Mouse (Mus musculus): ENCODE results near the gene Rps15a. TPM values are rescaled to one million over a fixed set of nuclear protein-coding genes. Genes with fewer than 3 reads are reported as not detected.
A peak's percentile ranks its signal among the peaks of the same experiment; 100 is the strongest.

Rps15a gene
- polyA plus RNA-seq, 1 experiment from 2014 or later = 325 TPM

GRCm38 (mm10) chr7:118129430-118130041 lies 13.5 kb upstream of the Rps15a start, which contains the start of gene Arl6ip1:
Gene Arl6ip1 (minus strand): TSS chr7:118129662.
- Histone ChIP-seq H3K9ac (ENCODE audit: low read depth, low read length) (peak within 1 kb of the TSS; percentile 87), H3K4me1 (ENCODE audit: control insufficient read depth, insufficient read depth, low read length) (peaks cover 30% of the 10 kb centered on the region), H3K4me3 (ENCODE audit: low read depth, low read length) (peak within 1 kb of the TSS; percentile 78), H3K4me2 (ENCODE audit: low read length) (peak within 1 kb of the TSS; percentile 87), H3K27me3 (ENCODE audit: control insufficient read depth, insufficient read depth, low read depth, low read length) (no peaks in the 10 kb centered on the region), H3K36me3 (ENCODE audit: control insufficient read depth, insufficient read depth, low read length) (no peaks in the 10 kb centered on the region), H3K27ac (ENCODE audit: low read length) (peak within 1 kb of the TSS; percentile 85), H3K9me3 (replicated peaks; ENCODE audit: control insufficient read depth, low read length, poor library complexity, severe bottlenecking) (no peaks in the 10 kb centered on the region)
- WGBS = under 1% methylated on average over 39 of the region's 39 CpGs
- peak; percentile 99 for ATAC-seq

GRCm38 (mm10) chr7:118128925-118129429 lies 13.0 kb upstream of the Rps15a start:
- H3K9me3 ChIP-seq (replicated peaks; ENCODE audit: control insufficient read depth, low read length, poor library complexity, severe bottlenecking) = no peaks in the 10 kb centered on the region
- H3K36me3 ChIP-seq (ENCODE audit: control insufficient read depth, insufficient read depth, low read length) = 0 out of 2 replicates have a peak, but pooled peaks cover 3% of the 10 kb centered on the region
- peak overlapping the region; percentile 87 for H3K4me2 ChIP-seq (ENCODE audit: low read length)
- under 1% methylated on average over 21 of the region's 21 CpGs for WGBS
- peaks cover 30% of the 10 kb centered on the region for H3K4me1 ChIP-seq (ENCODE audit: control insufficient read depth, insufficient read depth, low read length)
- no peaks in the 10 kb centered on the region for H3K27me3 ChIP-seq (ENCODE audit: control insufficient read depth, insufficient read depth, low read depth, low read length)
- H3K27ac ChIP-seq (ENCODE audit: low read length) = peak overlapping the region; percentile 83
- peak overlapping the region; percentile 87 for H3K9ac ChIP-seq (ENCODE audit: low read depth, low read length)
- ATAC-seq = peak; percentile 83
- H3K4me3 ChIP-seq (ENCODE audit: low read depth, low read length) = peak overlapping the region; percentile 78

DNA sequence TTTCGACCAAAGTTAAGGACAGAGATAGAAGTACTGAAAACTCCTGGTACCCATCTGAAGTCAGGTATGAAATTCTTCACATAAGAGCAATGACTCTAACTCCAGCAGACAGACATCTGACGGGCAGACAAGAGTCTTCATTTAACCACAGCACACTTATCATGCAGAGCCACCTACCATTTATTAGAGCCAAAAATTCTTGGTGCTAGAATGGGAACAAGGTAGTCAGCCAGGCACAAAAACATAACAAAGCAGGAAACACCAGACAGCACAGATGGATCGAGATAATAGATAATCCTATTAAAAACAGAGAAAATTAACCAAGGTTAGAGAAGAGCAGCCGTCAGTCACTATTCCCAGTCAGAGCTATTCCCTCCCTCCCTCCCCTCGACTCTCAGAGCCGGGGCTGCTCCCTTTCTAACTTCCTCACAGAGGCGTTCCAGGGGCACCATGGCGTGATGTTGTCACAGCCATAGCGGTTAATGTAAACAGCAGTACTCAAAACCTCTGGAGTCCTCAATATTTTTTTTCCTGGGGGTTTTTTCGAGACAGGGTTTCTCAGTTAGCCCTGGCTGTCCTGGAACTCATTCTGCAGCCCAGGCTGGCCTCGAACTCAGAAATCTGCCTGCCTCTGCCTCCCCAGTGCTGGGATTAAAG lies 10.4 kb upstream of the Rps15a start:
- 67% methylated on average over 11 of the region's 11 CpGs for WGBS
- no peak overlapping the region for H3K4me2 ChIP-seq (ENCODE audit: low read length)

GRCm38 (mm10) chr7:118125736-118126135 lies 9.7 kb upstream of the Rps15a start:
- Histone ChIP-seq H3K36me3 (ENCODE audit: control insufficient read depth, insufficient read depth, low read length) (peaks cover 10% of the 10 kb centered on the region), H3K9me3 (replicated peaks; ENCODE audit: control insufficient read depth, low read length, poor library complexity, severe bottlenecking) (no peaks in the 10 kb centered on the region), H3K4me2 (ENCODE audit: low read length) (no peak overlapping the region), H3K27me3 (ENCODE audit: control insufficient read depth, insufficient read depth, low read depth, low read length) (no peaks in the 10 kb centered on the region), H3K27ac (ENCODE audit: low read length) (no peak overlapping the region), H3K4me1 (ENCODE audit: control insufficient read depth, insufficient read depth, low read length) (peaks cover 30% of the 10 kb centered on the region), H3K4me3 (ENCODE audit: low read depth, low read length) (no peak overlapping the region), H3K9ac (ENCODE audit: low read depth, low read length) (no peak overlapping the region)
- no peak for ATAC-seq

More for the DNA sequence above, 10.4 kb upstream of the Rps15a start:
- Histone ChIP-seq H3K27me3 (ENCODE audit: control insufficient read depth, insufficient read depth, low read depth, low read length) (no peaks in the 10 kb centered on the region), H3K9ac (ENCODE audit: low read depth, low read length) (no peak overlapping the region), H3K4me1 (ENCODE audit: control insufficient read depth, insufficient read depth, low read length) (peaks cover 30% of the 10 kb centered on the region), H3K4me3 (ENCODE audit: low read depth, low read length) (no peak overlapping the region), H3K36me3 (ENCODE audit: control insufficient read depth, insufficient read depth, low read length) (peaks cover 10% of the 10 kb centered on the region), H3K27ac (ENCODE audit: low read length) (no peak overlapping the region), H3K9me3 (replicated peaks; ENCODE audit: control insufficient read depth, low read length, poor library complexity, severe bottlenecking) (no peaks in the 10 kb centered on the region)
- no peak for ATAC-seq

DNA sequence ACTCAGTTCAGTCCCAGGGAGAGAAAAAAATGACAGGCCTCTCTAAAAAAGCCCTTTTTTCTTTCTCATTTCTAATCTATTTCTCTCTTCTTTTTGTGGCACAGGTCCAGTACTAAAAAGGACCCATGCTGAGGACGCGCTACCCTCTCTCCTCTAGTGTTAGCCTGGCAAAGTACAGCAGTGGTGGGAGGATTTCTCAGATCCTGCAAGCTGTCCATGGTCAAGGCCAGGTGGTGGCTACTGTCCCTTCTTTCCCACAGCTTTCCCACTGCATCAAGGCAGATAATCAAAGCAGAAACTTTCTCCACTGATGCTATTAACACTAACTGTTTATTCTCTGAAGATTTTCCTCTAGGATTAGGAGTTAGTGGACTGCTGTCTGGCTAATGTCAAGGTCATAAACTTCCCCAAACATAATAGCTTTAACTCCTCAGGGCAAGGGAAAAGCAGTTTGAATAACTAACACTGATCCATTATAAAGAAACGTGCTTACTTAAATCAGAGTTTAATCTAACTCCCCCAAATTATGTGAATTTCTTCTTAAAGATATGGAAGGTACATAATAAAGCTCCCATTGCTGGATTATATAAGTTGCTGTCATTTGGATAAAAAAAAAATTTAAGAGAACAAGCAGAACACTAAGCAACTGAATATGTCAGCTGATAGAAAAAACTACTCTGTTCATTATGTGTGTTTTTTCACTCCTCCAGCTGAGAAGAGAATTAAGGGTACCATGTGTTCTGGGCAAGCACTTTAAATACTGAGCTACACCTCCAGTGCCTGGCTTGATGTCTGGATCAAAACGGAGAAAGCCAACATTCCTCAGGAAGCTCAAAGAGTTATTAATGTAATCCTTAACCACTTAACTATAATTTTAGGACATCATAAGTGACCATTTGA lies 7.8 kb upstream of the Rps15a start:
- Histone ChIP-seq H3K4me3 (ENCODE audit: low read depth, low read length) (no peak overlapping the region), H3K4me1 (ENCODE audit: control insufficient read depth, insufficient read depth, low read length) (peaks cover 23% of the 10 kb centered on the region), H3K27ac (ENCODE audit: low read length) (no peak overlapping the region), H3K9ac (ENCODE audit: low read depth, low read length) (no peak overlapping the region), H3K27me3 (ENCODE audit: control insufficient read depth, insufficient read depth, low read depth, low read length) (no peaks in the 10 kb centered on the region), H3K36me3 (ENCODE audit: control insufficient read depth, insufficient read depth, low read length) (peaks cover 10% of the 10 kb centered on the region), H3K9me3 (replicated peaks; ENCODE audit: control insufficient read depth, low read length, poor library complexity, severe bottlenecking) (no peaks in the 10 kb centered on the region), H3K4me2 (ENCODE audit: low read length) (no peak overlapping the region)
- ATAC-seq = no peak
- 89% methylated on average over 4 of the region's 4 CpGs for WGBS

- Histone ChIP-seq H3K4me3 (ENCODE audit: low read depth, low read length) (no peak overlapping the region), H3K4me1 (ENCODE audit: control insufficient read depth, insufficient read depth, low read length) (peaks cover 10% of the 10 kb centered on the region), H3K36me3 (ENCODE audit: control insufficient read depth, insufficient read depth, low read length) (peaks cover 10% of the 10 kb centered on the region), H3K9ac (ENCODE audit: low read depth, low read length) (no peak overlapping the region), H3K4me2 (ENCODE audit: low read length) (no peak overlapping the region), H3K9me3 (replicated peaks; ENCODE audit: control insufficient read depth, low read length, poor library complexity, severe bottlenecking) (no peaks in the 10 kb centered on the region), H3K27me3 (ENCODE audit: control insufficient read depth, insufficient read depth, low read depth, low read length) (no peaks in the 10 kb centered on the region), H3K27ac (ENCODE audit: low read length) (no peak overlapping the region)
- no peak for ATAC-seq
- 97% methylated on average over 7 of the region's 7 CpGs for WGBS
Measured at GRCm38 (mm10) chr7:118122235-118122634, 6.2 kb upstream of the Rps15a start.

GRCm38 (mm10) chr7:118120654-118121053 lies 4.7 kb upstream of the Rps15a start:
- no peak for ATAC-seq
- no peak overlapping the region for H3K9ac ChIP-seq (ENCODE audit: low read depth, low read length)
- 71% methylated on average over 1 of the region's 1 CpGs for WGBS
- no peak overlapping the region for H3K4me3 ChIP-seq (ENCODE audit: low read depth, low read length)
- H3K4me1 ChIP-seq (ENCODE audit: control insufficient read depth, insufficient read depth, low read length) = peaks cover under 1% of the 10 kb centered on the region; the same call in 1 of the 2 replicates
- no peak overlapping the region for H3K4me2 ChIP-seq (ENCODE audit: low read length)
- H3K36me3 ChIP-seq (ENCODE audit: control insufficient read depth, insufficient read depth, low read length) = peaks cover 10% of the 10 kb centered on the region
- H3K27me3 ChIP-seq (ENCODE audit: control insufficient read depth, insufficient read depth, low read depth, low read length) = no peaks in the 10 kb centered on the region
- no peaks in the 10 kb centered on the region for H3K9me3 ChIP-seq (replicated peaks; ENCODE audit: control insufficient read depth, low read length, poor library complexity, severe bottlenecking)
- H3K27ac ChIP-seq (ENCODE audit: low read length) = no peak overlapping the region

- H3K9ac ChIP-seq (ENCODE audit: low read depth, low read length) = no peak overlapping the region
- H3K4me1 ChIP-seq (ENCODE audit: control insufficient read depth, insufficient read depth, low read length) = peaks cover under 1% of the 10 kb centered on the region; the same call in 1 of the 2 replicates
- ATAC-seq = no peak
- WGBS = 91% methylated on average over 5 of the region's 5 CpGs
- peaks cover 10% of the 10 kb centered on the region for H3K36me3 ChIP-seq (ENCODE audit: control insufficient read depth, insufficient read depth, low read length)
- no peaks in the 10 kb centered on the region for H3K9me3 ChIP-seq (replicated peaks; ENCODE audit: control insufficient read depth, low read length, poor library complexity, severe bottlenecking)
- H3K4me3 ChIP-seq (ENCODE audit: low read depth, low read length) = no peak overlapping the region
- H3K4me2 ChIP-seq (ENCODE audit: low read length) = no peak overlapping the region
- no peaks in the 10 kb centered on the region for H3K27me3 ChIP-seq (ENCODE audit: control insufficient read depth, insufficient read depth, low read depth, low read length)
- H3K27ac ChIP-seq (ENCODE audit: low read length) = no peak overlapping the region
Measured at GRCm38 (mm10) chr7:118119946-118120345, 4.0 kb upstream of the Rps15a start.
